Mouse (Mus musculus): ENCODE data around the gene Klf7.

GRCm38 (mm10) chr1:64097640-64098287, 24.3 kb downstream of the Klf7 start:
- no peak for TF ChIP-seq CTCF (IDR thresholded peaks at IDR 0.05)
- TF ChIP-seq EP300 (IDR thresholded peaks at IDR 0.05) = no peak
